Mouse (Mus musculus) cerebellum, adult 8-10 months (tissue): ENCODE results near the gene Exoc4.
A peak's percentile ranks its signal among the peaks of the same experiment; 100 is the strongest.

Experiments
- DNase-seq: peaks from one replicate; pipeline ENCODE4 v3.0.0; 2022

Gene Exoc4

DNA sequence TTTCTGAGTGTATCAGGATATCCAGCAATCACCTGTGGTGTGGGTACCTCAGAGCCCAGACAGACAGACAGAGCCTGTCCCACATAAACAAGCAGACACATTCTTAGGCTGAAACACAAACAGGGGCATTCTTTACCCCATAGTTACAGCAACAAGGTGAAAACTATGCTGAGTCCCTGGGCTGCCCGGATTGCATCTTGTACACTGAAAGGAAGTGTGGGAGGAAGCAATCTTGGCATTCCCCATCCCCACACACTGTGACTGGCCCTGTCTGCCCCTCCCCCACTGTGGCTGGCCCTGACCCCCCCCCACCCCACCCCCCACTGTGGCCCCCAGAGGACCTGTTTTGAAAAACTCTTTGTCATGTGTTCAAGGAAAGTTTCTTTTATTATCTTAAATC, 623.3 kb downstream of the Exoc4 start:
- DNase-seq = no peak

DNA sequence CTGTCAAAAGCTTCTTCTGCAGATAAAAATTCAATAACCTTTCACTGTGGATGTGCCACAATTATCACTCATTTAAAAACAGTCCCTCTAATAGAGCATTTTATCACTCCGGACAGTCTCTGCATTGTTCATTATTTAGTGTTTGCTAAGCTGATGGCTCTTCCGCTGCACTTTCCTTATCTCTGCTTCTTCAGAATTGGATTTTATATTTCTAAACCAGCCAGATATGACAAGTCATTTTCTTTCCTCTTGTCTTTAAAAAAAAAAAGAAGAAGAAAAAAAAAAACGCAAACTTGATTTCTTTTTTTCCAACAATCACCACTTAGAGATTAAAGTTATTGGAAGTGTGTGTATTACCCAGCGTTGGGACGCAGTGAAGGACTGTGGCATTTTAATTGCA, 624.1 kb downstream of the Exoc4 start:
- DNase-seq = no peak

DNA sequence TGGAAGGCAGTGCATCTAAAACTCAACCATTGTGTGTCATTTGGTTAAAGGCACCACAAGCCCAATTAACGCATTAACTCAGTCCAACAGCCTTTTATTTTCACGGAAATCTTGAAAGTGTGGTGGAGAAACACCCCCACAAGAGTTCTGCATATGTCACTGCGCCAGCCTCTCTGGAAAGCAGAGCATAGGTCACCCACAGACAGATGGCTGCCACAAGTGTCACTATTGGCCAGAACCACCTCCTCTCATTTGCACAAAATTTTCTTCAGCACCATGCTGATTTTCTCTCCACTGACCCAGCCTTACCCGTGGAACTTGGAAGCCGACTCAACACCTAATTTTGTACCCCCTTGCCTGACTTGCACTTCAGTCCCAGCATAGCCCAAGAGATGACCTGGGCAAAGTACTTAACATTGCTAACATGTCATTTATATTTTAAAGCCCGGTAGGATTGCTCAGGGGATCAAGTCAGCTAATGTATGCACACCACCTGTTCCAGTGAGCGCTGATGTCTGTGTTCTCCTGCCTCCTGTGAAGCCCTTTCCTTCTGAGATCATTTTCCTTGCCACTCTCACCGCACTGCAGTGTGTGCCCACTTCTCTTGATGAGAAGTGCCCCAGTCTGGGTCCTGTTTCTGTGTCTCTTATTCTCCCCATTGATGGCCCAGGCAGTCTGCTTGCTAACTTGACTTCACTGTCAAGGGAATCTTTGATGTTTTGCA, 625.6 kb downstream of the Exoc4 start:
- peak; percentile 47 for DNase-seq

DNA sequence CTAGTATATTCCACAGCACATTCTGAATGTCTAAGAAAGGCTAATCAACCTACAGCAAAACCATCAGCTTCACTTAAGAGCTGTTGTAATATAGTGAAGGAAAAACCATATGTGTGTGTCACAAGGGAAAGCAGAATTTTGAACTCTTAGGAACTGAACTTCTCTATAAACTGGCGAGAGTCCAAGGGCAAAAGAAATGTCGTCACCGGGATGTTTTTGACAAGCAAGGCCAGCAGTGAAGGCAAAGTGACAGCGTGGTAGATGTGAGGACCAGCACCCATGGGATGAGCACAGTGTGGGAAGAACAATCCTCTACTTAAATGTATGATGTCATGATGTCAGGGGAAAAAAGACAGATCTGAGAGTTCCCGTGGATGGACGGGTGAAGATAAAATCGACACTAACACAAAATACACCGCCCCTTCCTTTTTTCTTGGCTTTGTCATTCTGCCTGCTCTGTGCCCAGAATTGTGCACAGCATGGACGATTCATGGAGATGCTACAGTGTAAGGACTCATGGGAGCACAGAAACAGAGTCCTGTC, 635.3 kb downstream of the Exoc4 start:
- no peak for DNase-seq

DNA sequence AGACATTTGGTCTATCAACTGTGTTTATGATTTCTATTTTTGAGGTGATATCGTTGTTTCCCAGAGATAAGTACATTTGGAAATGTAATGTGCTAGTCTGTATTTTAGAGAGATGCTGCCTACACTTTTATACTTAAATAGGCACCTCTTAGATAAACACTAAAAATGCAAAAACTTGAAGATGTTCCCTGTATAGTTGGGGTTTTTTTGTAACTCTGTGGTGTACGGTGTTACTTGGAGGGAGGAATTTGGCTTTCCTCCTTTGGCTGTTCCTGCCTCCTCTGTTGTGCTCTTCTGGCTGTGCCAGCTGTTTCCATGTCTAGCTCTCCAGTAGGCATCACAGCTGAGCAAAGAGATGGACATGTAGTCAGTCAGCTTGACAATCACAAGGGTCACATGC, 638.1 kb downstream of the Exoc4 start:
- no peak for DNase-seq

DNA sequence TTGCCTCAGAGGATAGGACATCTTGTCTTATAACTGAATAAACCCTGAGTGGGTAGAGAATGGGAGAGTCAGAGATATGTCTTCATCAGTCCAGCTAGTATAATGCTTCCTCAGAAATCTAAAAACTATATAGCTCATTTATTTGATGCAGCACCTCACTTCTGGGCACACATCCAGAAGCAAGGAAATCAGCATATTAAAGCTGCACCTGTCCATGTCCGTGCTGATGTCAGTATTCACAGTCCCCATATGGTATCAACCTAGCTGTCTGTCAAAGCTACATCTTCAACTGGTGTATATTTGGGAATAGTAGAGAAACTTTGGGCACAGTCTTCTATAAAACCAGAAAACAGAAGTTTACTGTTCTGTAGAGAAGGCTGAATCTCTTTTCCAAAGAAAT, 642.0 kb downstream of the Exoc4 start:
- no peak for DNase-seq

DNA sequence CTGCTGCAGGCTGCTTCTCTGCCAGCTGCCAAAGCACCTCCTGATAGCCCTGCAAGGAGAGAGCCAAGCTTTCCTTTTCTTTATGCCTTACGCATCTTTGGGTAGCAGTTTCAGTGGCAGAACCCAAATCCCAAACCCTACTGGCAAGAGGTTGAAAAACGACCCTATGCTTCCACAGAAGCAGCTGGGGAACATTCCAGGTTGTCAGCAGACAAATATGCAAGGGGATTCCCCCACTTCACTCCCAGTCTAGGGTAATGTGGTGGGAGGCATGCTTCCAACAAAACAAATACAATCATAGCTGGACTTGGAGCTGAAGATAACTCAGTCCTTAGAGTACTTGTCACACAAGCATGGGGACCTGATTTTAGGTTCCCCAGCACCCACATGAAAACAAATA, 643.3 kb downstream of the Exoc4 start:
- no peak for DNase-seq

DNA sequence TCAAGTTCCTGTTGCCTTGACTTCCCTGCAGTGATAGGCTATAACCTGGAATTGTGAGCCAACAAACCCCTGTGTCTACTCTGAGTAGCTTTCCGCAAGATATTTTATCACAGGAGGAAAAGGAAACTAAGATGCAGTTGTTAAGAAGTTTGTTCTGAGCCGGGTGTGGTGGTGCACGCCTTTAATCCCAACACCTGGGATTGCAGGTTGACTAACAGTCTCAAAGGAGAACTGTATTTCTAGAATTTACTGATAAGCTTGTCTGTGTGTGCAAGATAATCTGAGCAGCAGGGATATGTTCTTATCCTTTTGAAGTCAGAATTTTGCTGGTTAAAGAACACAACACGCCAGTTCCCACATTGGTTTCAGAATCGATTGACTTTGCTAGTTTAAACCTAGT, 651.1 kb downstream of the Exoc4 start:
- no peak for DNase-seq

DNA sequence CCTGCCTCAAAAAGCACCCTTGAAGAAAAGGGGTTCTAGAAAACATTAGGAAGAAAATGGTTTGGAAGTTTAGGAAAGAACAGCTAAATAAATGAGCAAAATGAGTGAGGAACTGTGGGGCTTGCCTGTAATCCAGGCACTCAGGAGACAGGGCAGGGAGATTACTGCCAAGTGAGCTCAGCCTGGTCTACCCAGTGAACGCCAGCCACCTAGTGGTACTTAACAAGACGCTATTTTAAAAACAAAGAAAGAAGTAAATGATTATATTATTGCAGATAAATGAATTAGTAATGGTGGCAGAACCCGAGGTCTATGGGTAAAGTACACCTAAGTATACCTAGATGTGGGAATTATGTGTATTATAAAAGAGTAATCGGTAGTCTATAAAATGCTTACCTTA, 651.7 kb downstream of the Exoc4 start:
- DNase-seq = no peak

DNA sequence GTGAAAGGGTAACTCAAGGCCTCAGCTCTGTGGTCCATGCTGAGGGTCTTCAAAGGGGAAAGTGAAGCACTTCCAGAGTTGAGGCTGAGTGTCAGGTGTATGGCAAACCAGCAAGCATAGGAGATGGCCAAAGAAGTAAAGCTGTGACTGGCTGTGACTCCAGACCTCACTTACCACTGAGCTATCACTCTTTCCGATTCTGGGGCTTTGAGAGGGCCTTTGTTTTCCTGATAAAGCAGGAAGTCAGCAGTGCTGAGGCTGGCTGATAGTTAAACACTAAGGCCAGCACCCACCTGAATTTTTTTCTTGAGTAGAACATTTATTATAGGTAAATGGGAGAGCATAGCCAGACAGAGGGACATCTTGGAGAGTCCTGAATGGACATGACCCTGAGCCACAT, 656.2 kb downstream of the Exoc4 start:
- no peak for DNase-seq

DNA sequence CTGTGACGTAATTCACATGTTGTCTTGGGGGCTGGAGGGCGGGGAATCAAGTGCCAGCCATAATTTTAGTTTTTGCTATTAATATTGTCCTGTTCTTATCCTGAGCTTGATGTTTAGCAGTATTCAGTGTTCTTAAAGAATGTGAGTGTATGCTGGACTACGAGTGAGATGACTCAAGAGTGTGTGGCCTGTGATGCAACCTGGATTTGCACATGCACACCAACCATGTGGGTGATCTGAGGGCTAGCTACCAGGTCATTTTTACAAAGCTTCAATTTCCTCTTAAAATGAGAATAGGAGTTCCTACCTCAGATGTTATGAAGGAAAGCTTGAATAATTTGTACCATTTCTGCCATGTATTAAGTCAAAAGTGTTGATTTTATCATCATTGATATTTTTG, 661.8 kb downstream of the Exoc4 start:
- DNase-seq = no peak

DNA sequence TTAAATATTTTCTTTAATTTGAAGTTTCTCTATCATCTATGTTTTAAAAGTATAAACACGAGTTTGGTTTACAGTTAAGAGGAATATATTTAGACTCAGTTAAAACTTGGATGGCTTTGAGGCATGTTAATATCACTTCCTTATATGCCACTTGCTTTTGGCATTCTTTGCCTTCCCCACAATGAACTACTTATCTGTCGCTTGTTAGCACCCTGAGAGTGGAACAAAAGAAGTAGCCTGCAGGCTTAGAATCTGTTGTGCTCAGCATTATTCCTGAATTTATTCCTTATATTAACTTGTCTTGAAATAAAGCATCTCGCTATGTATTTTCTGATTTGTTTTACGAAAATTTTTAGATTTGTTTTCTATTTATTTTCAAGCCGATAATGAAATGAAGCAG, 664.2 kb downstream of the Exoc4 start:
- DNase-seq = no peak

DNA sequence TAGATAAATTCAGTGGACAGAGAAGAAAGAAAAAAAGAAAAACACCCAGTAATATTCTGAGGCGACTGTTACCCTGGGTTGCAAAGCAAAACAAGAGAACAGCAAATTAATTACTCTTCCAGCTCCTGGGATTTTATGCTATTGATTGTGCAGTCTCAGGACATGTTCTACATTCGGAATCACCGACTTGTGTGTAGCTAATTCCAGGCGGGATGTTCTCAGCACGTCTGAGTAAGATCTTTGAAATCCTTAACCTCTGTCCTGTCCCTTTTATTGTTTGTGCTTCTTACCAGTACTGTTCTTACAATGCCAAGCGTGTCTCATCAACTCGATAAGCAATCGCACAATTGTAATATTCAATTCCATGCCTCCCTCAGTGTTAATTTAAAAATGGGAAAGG, 664.6 kb downstream of the Exoc4 start:
- DNase-seq = no peak

DNA sequence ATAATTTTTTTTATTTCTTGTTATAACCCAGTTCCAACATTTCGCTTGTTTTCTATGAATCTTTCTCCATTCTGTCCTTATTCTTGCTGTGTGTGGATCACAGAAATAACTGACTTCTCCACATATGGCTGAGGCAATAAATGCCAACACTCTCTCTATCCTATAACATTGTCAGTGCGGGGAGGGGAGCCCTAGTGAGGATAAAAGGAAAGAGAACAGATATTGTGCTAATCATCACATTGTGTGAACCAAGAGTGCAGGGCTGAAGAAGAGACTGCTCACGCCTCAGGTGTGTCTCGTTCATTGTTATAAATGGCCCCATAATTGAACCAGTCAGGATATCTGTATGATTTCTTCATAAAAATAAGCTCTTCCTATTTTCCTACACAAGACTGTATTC, 665.1 kb downstream of the Exoc4 start:
- DNase-seq = no peak

DNA sequence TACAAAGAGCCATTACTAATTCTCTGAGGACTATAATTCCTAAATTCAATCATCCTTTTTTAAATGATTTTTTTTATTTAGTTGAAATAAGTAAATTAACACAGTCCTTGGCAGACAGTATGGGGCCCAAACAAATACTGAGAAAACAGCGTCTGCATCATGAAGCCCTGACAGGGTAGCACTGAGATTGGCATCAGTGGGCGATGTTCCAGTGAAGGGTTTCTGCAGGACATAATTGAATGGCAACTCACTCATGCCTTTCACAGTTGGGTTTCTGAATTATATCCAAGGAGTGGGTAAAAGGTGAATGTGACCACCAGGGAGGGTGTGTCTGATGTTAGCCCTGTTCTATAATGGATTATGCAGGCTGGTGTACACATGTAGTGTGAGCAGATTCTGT, 674.7 kb downstream of the Exoc4 start:
- DNase-seq = no peak

DNA sequence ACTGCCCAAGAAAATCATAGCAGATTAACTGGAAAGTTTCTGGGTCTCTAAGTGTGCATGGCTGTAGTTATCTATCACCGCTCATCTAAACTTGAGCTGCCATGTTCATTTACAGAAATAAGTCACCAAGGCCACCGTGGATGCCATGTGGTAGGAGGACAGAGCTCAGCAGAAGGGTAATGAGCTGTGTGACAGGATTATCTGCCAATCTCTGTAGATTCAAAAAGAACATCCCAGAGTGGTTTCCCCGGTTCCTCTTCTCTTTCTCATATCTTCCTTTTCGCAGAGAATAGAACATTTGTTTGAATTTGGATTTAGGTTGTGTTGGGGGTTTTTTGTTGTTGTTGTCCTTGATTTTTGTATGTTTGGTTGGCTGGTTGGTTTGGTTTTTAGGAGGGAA, 676.0 kb downstream of the Exoc4 start:
- no peak for DNase-seq

DNA sequence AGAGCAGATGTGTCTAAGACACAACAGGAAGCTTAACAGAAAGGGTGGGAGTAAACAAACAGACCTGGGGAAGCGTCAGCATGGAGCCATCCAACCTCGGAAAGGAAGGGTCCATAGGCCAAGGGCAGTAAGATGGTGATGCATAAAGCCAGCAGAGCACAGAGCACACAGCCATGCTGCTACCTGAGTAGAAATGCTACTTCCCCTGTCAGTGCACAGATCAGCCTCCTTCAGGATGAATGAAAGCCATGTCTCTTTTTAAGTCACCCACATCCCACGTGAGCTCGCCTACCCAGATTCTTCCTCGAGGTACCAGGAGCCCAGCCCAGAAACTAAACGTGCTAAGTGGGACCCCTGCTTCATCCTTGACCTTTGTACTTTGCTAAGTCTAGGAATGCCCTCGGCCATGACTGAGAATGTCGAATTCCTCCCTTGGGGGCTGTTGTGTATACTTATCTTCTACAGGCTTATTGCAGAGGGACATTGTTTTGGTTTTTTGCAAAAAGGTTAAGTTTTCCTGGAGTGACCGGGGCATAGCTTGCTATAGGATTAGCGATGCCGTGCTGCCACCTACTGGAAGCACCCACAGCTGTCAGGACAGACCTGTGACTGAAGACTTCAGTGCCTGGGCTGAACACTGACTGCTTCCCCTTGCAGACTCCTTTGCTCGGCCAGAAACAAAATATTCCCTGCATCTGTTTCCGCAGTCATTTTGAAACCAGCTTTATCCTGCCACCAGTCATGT, 680.6 kb downstream of the Exoc4 start:
- peak; percentile 81 for DNase-seq

DNA sequence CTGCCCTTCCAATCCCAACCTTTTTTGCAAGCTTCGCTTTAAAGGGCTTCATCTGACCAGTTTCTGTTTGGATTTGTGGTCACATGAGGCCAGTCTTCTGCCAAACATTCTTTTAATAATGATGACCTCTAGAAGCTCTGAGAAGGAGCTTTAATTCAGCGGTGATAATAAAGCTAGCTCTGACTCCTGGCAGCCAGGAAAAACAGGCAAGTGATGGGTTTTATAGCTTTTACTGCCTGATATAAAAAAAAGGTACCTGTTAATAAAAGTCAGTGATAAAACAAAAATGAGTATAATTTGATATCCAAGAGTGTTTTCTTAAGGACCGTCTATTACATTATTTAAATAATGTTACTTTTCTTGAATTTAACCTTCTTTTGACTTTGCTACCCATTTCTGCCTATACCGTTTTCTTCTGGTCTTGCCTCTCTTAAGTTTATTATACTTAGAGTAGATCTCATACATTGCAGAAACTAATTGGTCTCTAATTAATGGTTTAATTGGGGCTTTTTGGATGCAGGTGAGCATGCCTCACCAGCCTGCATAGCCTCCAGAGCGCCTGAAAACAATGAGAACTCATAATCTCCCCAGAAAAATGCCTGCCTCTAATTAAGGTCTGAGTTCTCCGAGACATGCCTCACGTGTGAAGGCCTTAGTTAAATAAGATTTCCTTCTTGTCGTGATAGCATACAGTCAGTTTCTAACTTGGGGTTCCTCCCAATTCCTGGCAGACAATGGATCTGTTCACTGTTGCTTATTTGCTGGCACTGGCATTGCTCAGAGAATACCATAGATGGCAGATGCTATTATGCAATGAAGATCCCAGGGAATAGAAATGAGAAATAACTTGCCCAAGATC, 681.4 kb downstream of the Exoc4 start:
- no peak for DNase-seq

DNA sequence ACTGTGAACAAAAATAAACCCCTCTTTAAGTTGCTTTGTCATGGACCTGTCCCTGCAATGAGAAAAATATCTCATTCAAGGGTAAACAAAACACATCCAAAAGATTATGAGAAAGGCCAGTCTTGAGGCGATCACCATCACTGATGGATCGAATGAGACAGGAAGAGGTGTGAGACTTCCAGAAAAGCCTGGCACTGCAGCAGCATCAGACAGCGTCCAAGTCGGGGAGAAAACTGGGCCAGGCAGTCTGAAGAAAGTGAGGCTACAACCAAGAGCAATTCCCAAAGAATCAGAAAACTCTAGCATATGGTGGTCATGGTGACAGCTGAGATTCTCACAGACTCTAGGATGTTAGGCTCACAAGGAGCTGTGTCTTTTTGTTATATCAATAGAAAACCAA, 689.0 kb downstream of the Exoc4 start:
- DNase-seq = no peak

DNA sequence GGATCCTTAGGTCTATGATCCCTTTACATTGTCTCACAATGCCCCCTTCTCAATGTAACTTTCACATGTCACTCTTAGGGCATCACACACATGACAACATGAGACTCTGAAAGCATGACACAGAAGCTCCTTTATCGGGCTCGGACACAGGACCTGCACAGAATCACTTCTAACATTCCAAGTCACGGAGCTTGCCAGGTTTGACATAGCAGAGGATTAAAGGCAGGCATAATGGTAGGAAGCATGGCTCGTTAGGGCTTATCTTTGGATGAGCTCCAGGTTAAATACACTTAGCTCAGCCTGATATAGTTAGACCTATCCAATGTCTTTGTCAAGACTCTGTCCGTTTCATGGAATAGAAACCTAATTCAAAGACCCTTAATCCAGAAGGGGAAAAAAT, 690.3 kb downstream of the Exoc4 start:
- no peak for DNase-seq

DNA sequence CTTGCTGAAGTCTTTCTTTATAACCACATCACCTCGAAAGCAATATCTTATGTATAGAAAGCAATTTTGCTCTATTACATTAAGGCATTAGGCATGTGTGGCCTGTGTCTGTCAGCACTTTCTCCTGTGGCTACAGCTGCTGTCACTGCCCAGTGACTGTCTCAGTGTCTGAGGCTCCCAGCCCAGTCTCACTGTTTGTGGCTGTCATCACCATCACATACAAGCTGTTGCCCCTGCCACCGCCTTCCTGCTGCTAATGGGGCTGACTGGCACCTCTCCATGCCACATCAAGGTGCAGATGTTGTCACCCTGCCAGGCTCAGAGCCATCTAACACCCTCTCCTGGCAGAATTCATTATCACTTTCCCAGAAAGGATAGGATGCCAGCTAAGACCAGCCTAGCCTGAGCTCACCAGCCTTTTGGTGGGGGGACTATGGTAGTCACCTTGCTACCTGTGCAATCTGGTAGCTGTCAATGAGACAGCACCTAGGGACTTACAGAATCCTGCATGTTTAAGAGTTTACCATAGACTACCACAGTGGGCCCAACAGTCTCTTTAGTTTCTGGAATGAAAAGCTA, 698.1 kb downstream of the Exoc4 start:
- no peak for DNase-seq

DNA sequence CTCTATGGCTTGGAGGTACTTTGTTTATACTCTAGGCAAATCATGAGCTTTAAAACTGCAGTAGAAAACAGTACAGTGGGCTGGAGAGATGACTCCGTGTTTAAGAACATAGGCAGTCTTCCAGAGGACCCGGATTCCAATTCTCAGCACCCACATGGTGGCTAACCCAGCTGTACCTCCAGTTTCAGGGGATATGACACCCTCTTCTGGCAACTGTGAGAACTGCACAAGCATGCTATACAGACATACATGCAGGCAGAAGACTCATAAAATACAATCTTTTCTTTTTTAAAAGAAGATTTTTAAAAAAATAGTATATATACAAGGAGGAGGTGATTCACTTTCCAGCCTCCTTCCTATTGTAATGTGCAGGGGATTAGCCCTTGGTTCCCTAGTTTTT, 701.2 kb downstream of the Exoc4 start:
- no peak for DNase-seq

DNA sequence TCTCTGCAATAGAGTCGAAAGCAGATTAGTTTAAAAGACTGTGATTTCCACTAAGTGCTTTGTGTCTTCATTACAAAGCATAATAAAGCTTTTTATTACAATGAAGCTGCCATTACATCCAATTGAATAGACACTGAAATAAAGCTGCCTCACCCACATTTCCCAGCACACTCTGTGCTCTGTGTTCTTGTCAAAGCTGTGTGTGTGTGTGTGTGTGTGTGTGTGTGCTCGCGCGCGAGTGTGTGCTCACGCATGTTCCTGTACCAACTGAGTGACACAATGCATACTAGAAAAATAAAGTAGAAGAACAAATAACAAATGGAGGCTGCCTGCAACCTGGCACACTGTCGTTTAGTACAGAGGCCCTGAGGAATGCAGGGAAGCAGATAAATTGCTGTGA, 706.6 kb downstream of the Exoc4 start:
- no peak for DNase-seq
